In genomic region chr15:101845971-101846403, GRCm38 (mm10) we compare ENCODE assay signal across 8 mouse cellular contexts. TPM values are rescaled to one million over a fixed set of nuclear protein-coding genes. Genes with fewer than 3 reads are reported as not detected.
DNase-seq lines count a peak whose midpoint lies in the region; ATAC-seq and TF ChIP-seq lines count a peak whose summit lies in the region.

No protein-coding gene starts in this region.

- H3K4me3 ChIP-seq in embryonic facial prominence, embryonic 11.5 days (ENCODE audit: low read depth, low read length) = peak overlapping the region; percentile 46
- peak overlapping the region; percentile 69 for H3K4me3 ChIP-seq in hindbrain, embryonic 10.5 days
- H3K4me3 ChIP-seq in lung, adult 2 months (replicated peaks; ENCODE audit: extremely low read depth, low read depth, low read length) = no peak overlapping the region
- peak overlapping the region; percentile 41 for H3K4me3 ChIP-seq in neural tube, embryonic 14.5 days (ENCODE audit: low read depth, low read length)

- TF ChIP-seq POLR2A in lung, adult 2 months (IDR thresholded peaks at IDR 0.05; ENCODE audit: borderline replicate concordance, extremely low read depth, low read depth, low read length) = no peak

- H3K27me3 ChIP-seq in embryonic facial prominence, embryonic 11.5 days (ENCODE audit: control insufficient read depth, insufficient read depth, low read length) = no peaks in the 10 kb centered on the region
- H3K27me3 ChIP-seq in hindbrain, embryonic 10.5 days (ENCODE audit: insufficient read depth, poor library complexity, severe bottlenecking) = peaks cover 46% of the 10 kb centered on the region
- no peaks in the 10 kb centered on the region for H3K27me3 ChIP-seq in neural tube, embryonic 14.5 days (ENCODE audit: control insufficient read depth, insufficient read depth, low read length)

- no peak for TF ChIP-seq CTCF in lung, adult 2 months (IDR thresholded peaks at IDR 0.05; ENCODE audit: insufficient read depth, low read length)

- peak; percentile 35 to 40 for DNase-seq in urinary bladder, adult 18-20 months (ENCODE audit: low spot score in 2 of 2)
- DNase-seq in urinary bladder, postnatal 10 days (ENCODE audit: low spot score) = no peak
- DNase-seq in embryonic facial prominence, embryonic 11.5 days (ENCODE audit: low spot score) = peak; percentile 48
- peak; percentile 66 for DNase-seq in hindbrain, embryonic 10.5 days (ENCODE audit: low spot score)
- DNase-seq in layer of hippocampus, adult 9-11 months = peak; percentile 42
- DNase-seq in lung, adult 2 months = peak; percentile 23
- no peak for DNase-seq in c-Kit-positive CD71-positive TER-119-positive erythroid progenitor cells, embryonic 14.5 days (ENCODE audit: low spot score)

- H3K9ac ChIP-seq in embryonic facial prominence, embryonic 11.5 days (replicated peaks; ENCODE audit: low read length) = peak overlapping the region; percentile 80
- H3K9ac ChIP-seq in neural tube, embryonic 14.5 days (replicated peaks; ENCODE audit: low read depth, low read length) = peak overlapping the region; percentile 60

- ATAC-seq in embryonic facial prominence, embryonic 11.5 days (replicated peaks; ENCODE audit: insufficient number of reproducible peaks, low FRiP score, low TSS enrichment, low read depth) = 0 out of 2 replicates have a peak, but pooled peaks have one; percentile 59
- ATAC-seq in neural tube, embryonic 14.5 days (ENCODE audit: low read depth) = peak; percentile 84

- H3K4me2 ChIP-seq in embryonic facial prominence, embryonic 11.5 days (ENCODE audit: low read depth, low read length) = peak overlapping the region; percentile 87
- peak overlapping the region; percentile 55 for H3K4me2 ChIP-seq in neural tube, embryonic 14.5 days (ENCODE audit: low read depth, low read length)

- 1% methylated on average over 37 of the region's 37 CpGs for WGBS in embryonic facial prominence, embryonic 11.5 days
- under 1% methylated on average over 37 of the region's 37 CpGs for WGBS in hindbrain, embryonic 10.5 days
- 2% methylated on average over 37 of the region's 37 CpGs for WGBS in lung, adult 2 months
- WGBS in neural tube, embryonic 14.5 days = under 1% methylated on average over 32 of the region's 37 CpGs

- H3K9me3 ChIP-seq in embryonic facial prominence, embryonic 11.5 days (replicated peaks; ENCODE audit: control insufficient read depth, low read length) = no peaks in the 10 kb centered on the region
- no peaks in the 10 kb centered on the region for H3K9me3 ChIP-seq in hindbrain, embryonic 10.5 days
- H3K9me3 ChIP-seq in neural tube, embryonic 14.5 days (ENCODE audit: control insufficient read depth, low read length) = no peaks in the 10 kb centered on the region

- H3K4me1 ChIP-seq in embryonic facial prominence, embryonic 11.5 days (ENCODE audit: control insufficient read depth, insufficient read depth, low read length) = no peaks in the 10 kb centered on the region
- H3K4me1 ChIP-seq in hindbrain, embryonic 10.5 days (replicated peaks) = peaks cover 14% of the 10 kb centered on the region
- H3K4me1 ChIP-seq in lung, adult 2 months (ENCODE audit: control insufficient read depth, insufficient read depth, low read length) = no peaks in the 10 kb centered on the region
- H3K4me1 ChIP-seq in neural tube, embryonic 14.5 days (ENCODE audit: control insufficient read depth, insufficient read depth, low read length) = peaks cover 6% of the 10 kb centered on the region; the same call in 1 of the 2 replicates

- no peak overlapping the region for H3K27ac ChIP-seq in embryonic facial prominence, embryonic 11.5 days (replicated peaks; ENCODE audit: low read depth, low read length)
- peak overlapping the region; percentile 91 for H3K27ac ChIP-seq in hindbrain, embryonic 10.5 days
- peak overlapping the region; percentile 81 for H3K27ac ChIP-seq in neural tube, embryonic 14.5 days (ENCODE audit: low read depth, low read length)

- no peaks in the 10 kb centered on the region for H3K36me3 ChIP-seq in embryonic facial prominence, embryonic 11.5 days (replicated peaks; ENCODE audit: control insufficient read depth, insufficient read depth, low read depth, low read length)
- no peaks in the 10 kb centered on the region for H3K36me3 ChIP-seq in hindbrain, embryonic 10.5 days
- H3K36me3 ChIP-seq in neural tube, embryonic 14.5 days (ENCODE audit: control insufficient read depth, insufficient read depth, low read length) = no peaks in the 10 kb centered on the region

RNA-seq across cellular contexts. Expression of gene Krt1, which starts 4.6 kb away (rescaled TPM):
- polyA plus RNA-seq in embryonic facial prominence, embryonic 11.5 days (2014; fragmentation: Nextera tagmentation; extraction: Ambion mirVana) = 1.3 and 1.7 TPM in 2 replicates
- 0.83 and 2.0 TPM in 2 replicates for polyA plus RNA-seq in hindbrain, embryonic 10.5 days (2016; fragmentation: Nextera tagmentation; extraction: Ambion mirVana)
- 0.26 and 0.57 TPM in 2 replicates for polyA plus RNA-seq in lung, adult 2 months (2012; rRNA removed)
- polyA plus RNA-seq in neural tube, embryonic 14.5 days (2014; fragmentation: Nextera tagmentation; extraction: Ambion mirVana) = 8.3 and 12.3 TPM in 2 replicates

RNA-seq across cellular contexts. Expression of gene Krt77, which starts 23.5 kb away (rescaled TPM):
- not detected in 2 replicates for polyA plus RNA-seq in embryonic facial prominence, embryonic 11.5 days (2014; fragmentation: Nextera tagmentation; extraction: Ambion mirVana)
- not detected in 2 replicates for polyA plus RNA-seq in hindbrain, embryonic 10.5 days (2016; fragmentation: Nextera tagmentation; extraction: Ambion mirVana)
- polyA plus RNA-seq in lung, adult 2 months (2012; rRNA removed) = not detected in 2 replicates
- 0.24 and 0.44 TPM in 2 replicates for polyA plus RNA-seq in neural tube, embryonic 14.5 days (2014; fragmentation: Nextera tagmentation; extraction: Ambion mirVana)

RNA-seq across cellular contexts. Expression of gene Krt2, which starts 28.0 kb away (rescaled TPM):
- not detected in 2 replicates for polyA plus RNA-seq in embryonic facial prominence, embryonic 11.5 days (2014; fragmentation: Nextera tagmentation; extraction: Ambion mirVana)
- polyA plus RNA-seq in hindbrain, embryonic 10.5 days (2016; fragmentation: Nextera tagmentation; extraction: Ambion mirVana) = not detected in 2 replicates
- not detected in 2 replicates for polyA plus RNA-seq in lung, adult 2 months (2012; rRNA removed)
- polyA plus RNA-seq in neural tube, embryonic 14.5 days (2014; fragmentation: Nextera tagmentation; extraction: Ambion mirVana) = not detected in 2 replicates

RNA-seq across cellular contexts. Expression of gene Krt73, which starts 43.8 kb away (rescaled TPM):
- polyA plus RNA-seq in embryonic facial prominence, embryonic 11.5 days (2014; fragmentation: Nextera tagmentation; extraction: Ambion mirVana) = not detected in 2 replicates
- polyA plus RNA-seq in hindbrain, embryonic 10.5 days (2016; fragmentation: Nextera tagmentation; extraction: Ambion mirVana) = not detected in 2 replicates
- not detected in 2 replicates for polyA plus RNA-seq in lung, adult 2 months (2012; rRNA removed)
- polyA plus RNA-seq in neural tube, embryonic 14.5 days (2014; fragmentation: Nextera tagmentation; extraction: Ambion mirVana) = 0.36 TPM in 2 replicates

RNA-seq across cellular contexts. Expression of gene Krt76, which starts 46.7 kb away (rescaled TPM):
- not detected in 2 replicates for polyA plus RNA-seq in embryonic facial prominence, embryonic 11.5 days (2014; fragmentation: Nextera tagmentation; extraction: Ambion mirVana)
- polyA plus RNA-seq in hindbrain, embryonic 10.5 days (2016; fragmentation: Nextera tagmentation; extraction: Ambion mirVana) = not detected in 2 replicates
- 0.46 TPM in 1 of 2 replicates, not detected in the other for polyA plus RNA-seq in lung, adult 2 months (2012; rRNA removed)
- not detected in 2 replicates for polyA plus RNA-seq in neural tube, embryonic 14.5 days (2014; fragmentation: Nextera tagmentation; extraction: Ambion mirVana)

Comparison
In these comparisons a context has a peak if more than half of its experiments do, and no peak if none do; other contexts are left out.
1. DNase-seq: peak in urinary bladder, adult 18-20 months (2 of 2), embryonic facial prominence, embryonic 11.5 days (single experiment), hindbrain, embryonic 10.5 days (single experiment), layer of hippocampus, adult 9-11 months (single experiment) and lung, adult 2 months (single experiment); none in urinary bladder, postnatal 10 days (single experiment) and c-Kit-positive CD71-positive TER-119-positive erythroid progenitor cells, embryonic 14.5 days (single experiment).